Mouse (Mus musculus) MN1 (cell line): Measurements from ENCODE around the gene Slc4a2.
A peak's percentile ranks its signal among the peaks of the same experiment; 100 is the strongest.

ENCODE experiments used
- DNase-seq: peaks from one replicate; pipeline ENCODE4 v3.0.0-alpha.2; 2016; ENCODE audit warnings: low spot score

The Slc4a2 gene

DNA sequence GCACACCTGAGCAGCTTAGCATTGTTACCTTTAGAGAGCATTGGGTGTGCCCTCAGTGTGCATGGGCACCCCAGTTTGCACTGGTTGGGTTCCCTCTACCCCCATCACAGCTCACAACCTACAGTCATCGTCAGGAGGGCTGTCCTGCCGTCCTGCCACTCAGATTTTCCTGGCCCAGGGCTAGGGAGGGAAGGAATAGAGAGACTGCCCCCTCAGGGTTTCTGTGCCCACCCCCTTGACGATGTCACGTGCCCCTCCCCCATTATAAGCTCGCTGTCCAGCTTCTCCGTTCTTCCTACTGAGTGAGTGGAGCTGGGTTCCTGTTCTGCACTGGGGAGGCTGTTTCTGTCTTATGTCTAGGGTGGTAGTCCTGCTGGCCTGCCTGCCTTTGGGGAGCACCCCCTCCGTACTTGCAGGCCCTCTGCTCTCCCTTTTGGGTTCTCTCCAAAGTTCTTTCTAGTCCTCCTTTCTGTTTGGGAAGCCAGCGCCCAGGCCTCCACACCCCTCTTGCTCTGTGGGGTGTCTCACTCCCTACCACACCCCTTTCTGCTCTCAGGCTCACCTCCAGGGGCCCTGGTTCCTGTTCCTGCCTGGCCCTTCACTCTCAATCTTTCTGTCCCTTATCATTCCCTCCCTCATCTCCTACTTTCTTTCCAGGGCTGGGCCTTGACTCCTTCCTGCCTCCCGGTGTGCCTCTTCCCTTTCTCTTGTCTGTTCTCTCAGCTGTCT lies 3.1 kb downstream of the Slc4a2 start:
- DNase-seq, result no peak

DNA sequence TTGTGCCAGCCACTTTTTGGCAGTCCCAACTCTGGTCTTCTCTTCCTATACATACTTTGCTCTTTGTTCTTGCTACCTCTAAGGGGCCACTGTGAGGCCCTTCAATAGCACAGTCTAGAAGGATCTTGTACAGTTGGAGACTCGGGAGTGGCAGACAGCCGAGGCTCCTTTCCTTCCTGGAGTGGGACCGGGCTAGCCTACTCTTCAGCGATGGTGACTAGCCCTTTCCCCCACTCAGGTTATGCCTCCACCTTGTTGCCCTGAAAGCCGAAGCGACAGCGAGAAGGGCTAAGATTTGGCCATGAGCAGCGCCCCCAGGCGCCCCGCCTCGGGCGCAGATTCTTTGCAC lies 3.6 kb downstream of the Slc4a2 start:
- no peak for DNase-seq

DNA sequence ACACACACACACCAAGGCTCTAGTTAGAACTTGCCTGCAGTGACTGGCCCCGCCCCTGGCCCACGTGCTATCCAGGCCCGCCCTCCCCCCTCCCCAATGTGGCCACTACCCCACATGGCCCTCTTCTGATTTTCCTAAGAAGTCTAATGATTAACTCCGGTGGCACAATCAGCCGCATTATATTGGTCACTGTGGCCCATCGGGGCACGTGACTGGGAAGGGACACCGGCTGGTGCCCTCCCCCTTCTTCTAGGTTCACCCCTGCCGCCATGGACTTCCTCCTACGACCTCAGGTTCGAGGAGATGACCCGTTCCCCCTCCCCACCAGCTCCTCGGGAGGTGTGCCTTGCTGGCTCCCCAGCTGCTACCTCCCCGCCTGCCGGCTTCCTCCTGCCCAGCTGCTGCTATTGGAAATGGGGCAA lies 4.4 kb downstream of the Slc4a2 start:
- DNase-seq, result peak; percentile 48

DNA sequence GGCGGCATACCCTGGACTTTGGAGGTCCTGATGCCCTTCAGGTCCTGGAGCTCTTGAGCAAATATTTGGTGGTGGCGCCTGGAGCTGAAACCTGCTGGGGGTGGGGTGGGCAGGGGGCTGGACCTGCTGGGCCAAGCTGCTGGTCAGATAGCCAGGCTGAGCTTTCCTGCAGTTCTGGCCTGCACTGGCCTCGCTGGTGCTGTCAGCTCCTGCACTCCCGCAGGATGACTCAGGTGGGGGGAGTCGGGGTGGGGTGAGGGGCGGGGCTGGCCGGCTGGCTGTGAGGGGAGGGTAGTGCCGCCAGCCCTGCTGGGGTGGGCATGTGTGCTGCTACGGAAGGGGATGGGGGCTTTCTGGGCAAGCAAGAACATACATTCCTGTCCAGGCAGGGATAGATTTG lies 5.0 kb downstream of the Slc4a2 start:
- peak; percentile 40 for DNase-seq

DNA sequence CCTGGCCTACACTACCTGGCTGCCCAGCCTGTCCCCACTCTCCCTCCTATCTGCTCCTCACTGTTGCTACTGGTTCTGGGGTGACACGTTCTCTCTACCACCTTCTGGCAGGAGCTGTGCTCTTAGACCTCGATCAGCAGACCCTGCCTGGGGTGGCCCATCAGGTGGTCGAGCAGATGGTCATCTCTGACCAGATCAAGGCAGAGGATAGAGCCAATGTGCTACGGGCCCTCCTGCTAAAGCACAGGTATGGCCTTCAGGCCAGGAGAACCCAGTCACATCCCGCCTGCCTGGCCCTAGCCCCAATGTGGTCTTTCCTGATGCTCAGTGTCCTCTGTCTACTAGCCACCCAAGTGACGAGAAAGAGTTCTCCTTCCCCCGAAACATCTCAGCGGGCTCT lies 10.4 kb downstream of the Slc4a2 start:
- DNase-seq, result no peak

DNA sequence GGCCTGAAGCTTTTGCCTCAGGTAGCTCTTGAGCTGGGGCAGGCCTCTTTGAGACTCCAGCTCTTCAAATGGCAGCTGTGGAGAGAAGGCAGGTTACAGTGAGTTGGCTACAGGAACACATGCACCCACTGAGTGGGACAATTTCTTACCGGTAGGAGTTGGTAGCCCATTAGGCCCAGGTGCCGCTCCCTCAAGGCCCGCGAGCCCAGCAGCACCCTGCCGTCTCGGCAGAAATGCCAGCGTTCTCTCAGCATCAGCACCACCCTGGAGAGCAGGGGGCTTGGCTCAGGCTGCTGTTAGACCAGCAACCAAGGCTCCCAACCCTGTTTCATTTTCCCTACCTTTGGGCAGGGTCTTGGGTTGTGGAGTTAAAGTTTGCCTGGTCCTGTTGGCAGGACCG lies 17.6 kb downstream of the Slc4a2 start:
- no peak for DNase-seq

DNA sequence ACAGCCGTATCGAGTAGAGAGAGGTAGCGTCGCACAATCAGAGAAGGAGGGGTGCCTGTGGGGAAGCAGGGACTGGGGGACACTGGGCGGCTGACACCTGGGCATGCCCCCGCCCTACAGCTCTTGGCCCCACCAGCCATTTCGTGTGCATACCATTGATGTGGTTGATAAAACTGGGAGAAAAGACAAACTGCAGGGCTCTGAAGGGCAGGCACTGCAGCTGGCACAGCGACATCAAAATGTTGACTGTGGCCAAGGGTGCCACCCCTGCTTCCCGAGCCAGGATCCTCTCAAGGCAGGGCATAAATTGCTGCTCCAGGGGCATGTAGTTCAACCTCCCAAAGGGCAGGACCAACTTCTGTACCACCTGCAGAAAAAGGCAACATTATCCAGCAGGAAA lies 18.4 kb downstream of the Slc4a2 start:
- DNase-seq, result no peak

DNA sequence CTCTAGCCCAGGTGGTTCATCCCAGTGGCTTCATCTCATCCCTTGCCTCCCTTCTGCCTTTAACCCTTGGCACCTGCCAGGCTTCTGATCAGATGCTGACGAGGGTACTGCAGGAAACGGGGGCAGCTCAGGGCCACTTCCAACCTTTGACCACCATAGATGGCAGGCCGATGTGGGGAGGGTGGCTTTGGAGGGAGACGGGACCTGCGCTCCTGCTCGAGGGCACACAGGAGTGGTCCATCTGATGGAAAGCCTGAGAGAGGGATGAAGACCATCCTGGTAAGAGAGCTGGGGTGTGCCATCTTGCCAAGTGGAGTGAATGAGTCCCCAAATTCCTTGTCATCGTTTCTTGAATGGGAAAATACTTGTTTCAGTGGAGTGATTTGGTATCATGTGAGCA lies 19.6 kb downstream of the Slc4a2 start:
- DNase-seq, result no peak

DNA sequence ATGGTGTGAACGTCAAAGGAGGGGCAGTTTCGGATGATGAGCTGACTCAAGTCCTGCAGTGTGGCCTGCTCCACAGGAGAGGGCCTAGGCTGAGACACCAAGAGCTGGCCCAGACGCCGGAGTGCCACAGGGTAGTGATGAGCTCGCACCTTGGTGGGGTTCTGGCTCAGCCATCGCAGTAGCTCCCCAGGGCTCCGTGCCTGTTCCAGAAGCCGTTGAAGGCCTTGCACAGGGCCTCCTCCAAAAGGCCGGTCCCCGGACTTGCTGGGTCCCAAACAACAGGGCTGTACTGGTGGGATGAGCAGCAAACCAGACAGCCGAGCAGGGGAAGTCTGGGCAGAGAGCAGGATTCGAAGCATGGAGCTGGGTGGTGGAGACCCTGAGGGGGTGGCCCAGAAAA lies 20.3 kb downstream of the Slc4a2 start:
- DNase-seq, result peak; percentile 30

DNA sequence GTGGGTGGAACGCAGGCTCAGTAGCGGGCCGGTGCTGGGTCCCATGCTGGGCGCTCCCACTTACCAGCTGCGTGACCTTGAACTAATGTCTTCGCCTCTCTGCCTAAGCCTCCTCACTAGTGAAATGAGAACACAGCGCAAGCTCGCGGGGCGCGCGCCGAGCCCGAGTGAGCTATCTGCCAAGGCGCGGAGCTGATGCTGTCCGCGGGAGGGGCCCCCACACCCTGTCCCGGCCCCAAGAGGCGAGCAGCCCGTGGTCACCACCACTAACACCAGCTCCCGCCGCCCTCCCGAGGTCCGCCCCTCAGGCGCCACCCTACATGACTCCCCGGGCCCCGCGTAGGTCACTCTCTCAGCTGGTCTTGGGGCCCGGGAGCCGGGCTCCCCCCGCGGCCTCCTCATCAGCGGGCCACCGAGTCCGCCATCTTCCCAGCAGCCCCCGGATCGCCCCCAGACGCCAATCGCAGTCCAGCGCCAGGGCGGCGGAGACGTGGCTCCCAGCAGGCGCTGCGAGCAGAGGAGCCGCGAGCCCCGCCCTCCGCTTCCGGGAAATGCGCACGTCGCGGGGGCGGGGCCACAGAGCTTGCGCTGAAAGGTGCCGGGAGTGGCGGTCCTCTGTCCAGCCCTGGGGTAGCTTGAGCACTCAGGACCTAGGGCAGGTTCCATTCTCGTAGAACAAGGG lies 21.2 kb downstream of the Slc4a2 start, which contains the start of gene Fastk:
TSS of gene Fastk (minus strand) at position 542 of the 682 bp plus-strand sequence.
- DNase-seq, result peak; percentile 91

DNA sequence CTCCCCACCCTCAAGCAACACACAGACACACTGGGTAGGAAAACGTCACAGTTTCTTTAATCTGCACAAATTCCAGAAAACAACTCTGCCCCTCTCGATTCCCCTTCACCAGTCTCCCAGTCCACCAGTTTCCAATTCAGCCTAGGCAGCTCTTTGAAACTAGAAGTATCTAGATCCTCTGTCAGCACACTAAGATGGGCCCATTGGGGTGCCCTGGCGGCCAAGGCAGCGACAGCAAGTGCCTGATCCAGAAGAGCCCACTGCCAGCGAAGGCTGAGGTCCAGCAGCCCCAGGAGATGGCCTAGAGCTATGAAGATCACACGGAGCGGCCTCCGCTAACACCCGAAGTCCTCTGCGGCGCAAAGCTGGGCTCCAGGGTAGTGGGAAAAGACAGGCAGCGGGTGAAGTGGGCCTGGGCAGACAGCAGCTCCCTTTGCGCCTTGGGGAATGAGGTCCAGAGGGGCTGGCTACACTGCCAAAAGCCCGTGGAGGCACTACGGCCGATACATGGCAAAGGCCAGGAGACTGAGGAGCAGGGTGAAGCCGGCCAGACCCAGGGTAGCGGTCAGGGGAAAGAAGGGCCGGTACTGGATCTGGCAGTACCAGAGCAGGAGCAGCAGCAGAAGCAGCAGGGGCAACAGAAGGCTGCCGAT lies 21.9 kb downstream of the Slc4a2 start:
- peak; percentile 40 for DNase-seq

DNA sequence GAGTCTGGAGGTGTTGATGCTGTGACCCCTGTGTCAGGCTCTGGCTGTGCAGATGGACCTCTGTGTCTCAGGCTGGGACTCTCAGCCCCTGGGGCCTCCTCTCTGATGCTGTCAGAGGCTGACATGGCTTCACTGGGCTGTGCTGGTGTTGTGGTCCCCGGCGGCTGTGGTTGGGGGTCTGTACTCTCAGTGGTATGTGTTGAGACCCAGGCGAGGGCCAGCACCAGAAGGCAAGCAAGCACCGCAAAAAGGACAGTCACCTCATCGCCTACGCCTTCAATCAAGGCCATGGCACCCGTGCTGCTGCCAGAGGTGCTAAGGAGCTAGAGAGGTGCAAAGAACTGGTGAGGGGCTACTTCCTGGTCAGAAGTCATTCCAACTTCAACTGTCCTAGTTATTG lies 23.0 kb downstream of the Slc4a2 start:
- no peak for DNase-seq

DNA sequence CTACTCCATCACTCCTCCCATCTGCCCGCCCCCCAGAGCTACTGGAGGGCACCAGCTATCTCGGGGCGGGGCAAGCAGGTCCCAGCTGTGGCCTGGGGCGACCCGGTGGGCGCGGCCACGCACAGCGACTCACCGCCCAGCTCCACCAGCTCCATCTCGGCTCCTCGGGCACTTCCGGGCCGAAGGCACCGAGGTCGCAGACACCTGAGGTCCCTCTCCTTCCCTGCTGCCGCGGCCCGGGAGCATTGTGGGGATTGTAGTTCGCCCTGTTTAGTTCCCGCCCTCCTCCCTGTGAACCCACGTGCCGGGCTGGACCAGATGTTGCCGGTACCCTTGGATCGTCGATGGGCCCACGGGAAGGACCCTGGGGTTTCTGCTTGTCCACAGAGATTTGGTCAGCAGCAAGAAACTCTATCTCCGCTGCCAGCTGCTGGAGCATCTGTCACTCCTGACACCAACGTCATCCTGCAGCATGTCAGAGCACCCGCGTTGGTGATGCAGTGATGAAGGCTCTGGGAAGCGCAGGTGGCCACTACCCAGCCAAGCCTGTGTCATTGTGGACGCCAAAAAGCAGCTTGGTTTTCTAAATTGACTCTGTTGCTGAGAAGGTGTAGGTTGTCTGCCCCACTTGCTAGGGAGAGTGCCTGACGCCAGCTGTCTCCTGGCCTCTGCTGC lies 24.1 kb downstream of the Slc4a2 start, which contains the start of gene Tmub1:
TSS of gene Tmub1 (minus strand) at position 231 of the 675 bp plus-strand sequence.
- DNase-seq, result peak; percentile 86

DNA sequence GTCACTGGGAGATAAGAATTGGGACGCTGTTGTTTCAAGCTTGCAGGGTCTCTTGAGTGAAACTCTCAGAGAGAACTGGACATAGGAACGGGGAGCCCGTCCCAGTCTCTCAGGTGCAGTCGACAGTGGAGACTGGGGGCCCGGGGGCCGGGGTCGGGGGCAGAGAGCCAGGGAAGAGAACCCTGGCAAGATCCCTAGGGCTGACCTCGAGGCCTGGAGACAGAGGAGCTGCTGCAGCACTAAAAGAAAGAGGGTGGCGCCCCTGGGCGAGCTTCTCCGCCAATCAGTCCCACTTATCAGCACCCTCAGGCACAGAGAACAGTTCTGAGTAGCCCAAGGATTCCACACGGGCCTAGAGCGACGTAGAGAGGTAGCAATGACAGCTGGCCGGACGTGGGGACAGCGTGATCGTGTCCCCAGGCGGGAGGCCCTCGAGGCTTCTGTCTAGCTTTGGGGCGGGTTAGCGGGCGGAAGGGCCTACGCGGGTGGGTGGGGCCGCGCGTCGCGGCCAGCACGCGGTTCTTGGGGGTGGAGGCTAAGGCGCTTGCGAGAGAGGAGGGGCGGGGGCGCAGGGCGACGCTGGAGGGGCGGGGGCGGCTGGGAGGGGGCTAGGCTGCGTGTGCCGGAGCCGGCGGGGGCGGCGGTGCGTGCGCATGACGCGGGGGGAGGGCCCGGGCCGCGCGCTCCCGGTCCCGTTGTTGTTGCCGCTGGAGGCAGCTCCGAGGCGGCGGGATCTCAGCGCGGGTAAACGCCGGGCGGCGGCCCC lies 27.8 kb downstream of the Slc4a2 start:
- DNase-seq, result peak; percentile 87

DNA sequence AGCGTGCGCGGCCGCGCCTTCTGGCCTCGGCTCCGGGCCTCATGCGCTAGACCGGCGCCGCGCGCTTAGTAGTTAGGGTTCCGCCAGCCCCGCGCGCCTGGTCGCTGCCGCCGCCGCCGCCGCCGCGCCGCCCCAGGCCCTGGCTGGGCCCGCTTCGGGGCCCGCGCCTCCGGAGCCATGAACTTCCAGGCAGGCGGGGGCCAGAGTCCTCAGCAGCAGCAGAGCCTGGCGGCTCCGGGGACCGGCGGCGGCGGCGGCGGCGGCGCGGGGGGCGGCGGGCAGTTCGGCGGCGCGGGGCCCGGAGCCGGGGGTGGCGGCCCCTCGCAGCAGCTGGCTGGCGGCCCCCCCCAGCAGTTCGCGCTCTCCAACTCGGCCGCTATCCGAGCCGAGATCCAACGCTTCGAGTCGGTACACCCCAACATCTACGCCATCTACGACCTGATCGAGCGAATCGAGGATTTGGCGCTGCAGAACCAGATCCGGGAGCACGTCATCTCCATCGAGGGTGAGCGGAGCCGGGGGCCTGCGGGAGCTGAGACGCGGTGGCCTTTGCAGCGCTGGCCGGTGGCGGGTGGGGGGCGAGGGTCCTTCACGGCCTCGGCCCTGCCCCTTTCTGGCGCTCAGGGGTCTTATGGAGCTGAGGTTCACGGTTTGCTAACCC lies 28.5 kb downstream of the Slc4a2 start, which contains the start of gene Agap3:
TSS of gene Agap3 (plus strand) at position 148 of the 661 bp plus-strand sequence.
- DNase-seq, result peak; percentile 43

DNA sequence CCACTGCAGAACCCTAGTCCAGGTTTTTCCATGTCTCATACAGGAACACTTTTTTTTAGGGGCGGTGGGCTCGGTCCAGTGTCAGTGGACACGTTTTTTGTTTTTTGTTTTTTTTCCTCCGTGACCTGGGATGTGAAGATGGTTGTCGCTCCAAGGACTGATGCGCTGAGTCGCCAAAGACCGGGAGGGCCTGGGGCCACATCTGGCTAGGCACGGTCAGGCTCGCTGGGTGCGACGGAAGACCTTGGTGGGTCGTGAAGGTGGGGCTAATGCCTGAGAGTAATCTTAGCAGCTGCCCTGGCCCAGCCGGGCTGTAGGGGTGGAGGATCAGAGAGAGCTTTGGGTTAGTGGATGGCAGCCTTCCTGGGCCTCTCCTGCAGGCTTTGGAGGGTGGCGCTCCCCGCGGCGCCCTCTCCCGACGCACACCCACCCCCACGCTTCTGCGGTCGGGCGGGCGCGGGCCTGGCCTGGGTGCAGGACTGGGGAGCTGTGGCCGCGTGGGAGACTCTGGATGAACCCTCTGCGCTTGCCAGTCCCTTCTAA lies 29.1 kb downstream of the Slc4a2 start:
- DNase-seq, result peak; percentile 48

DNA sequence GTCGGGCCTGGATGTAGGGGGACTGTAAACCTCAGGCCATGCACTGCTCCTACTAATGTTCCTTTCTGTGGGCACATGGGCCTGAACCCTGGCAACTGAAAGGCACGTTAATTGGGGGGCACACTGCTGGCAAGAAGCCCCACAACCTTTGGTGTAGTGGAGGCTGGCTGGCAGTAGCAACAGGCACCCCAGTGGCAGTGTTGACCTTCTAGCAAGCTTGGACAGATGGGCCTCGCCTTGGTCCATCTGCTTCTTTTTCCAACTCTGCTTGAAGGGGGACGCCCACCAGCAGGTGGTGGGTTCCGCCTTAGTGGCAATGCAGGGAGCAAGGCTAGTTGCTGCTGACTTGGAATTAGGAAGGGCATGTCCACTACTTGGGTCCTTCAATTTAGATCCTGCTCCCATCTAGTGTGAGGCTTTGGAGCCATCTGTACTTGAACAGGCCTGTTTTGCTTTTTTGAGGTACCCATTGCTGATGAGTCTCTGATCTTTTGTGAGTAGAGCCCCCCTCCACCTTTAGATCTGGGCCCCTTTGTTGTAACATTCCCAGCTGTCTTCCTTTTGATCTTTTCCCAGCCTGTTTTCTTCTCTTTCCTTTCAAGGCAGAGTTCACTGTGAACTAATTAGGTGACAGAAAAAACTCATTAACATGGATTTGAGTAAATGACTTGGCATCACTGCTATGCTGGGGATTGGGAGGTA lies 29.8 kb downstream of the Slc4a2 start:
- no peak for DNase-seq

DNA sequence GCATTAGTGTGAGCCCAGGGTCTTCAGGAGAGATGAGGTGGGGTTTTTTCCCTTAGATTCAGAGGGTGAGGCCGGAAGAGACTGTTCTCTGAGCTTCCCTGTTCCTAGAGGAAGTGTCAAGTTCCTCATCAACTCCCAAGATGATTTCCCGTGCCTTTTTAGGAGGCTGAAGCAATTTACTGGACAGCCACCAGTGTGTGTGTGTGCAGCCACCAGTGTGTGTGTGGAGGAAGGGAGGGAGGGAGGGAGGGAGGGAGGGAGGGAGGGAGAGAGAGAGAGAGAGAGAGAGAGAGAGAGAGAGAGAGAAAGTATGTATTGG lies 30.3 kb downstream of the Slc4a2 start:
- DNase-seq, result no peak

DNA sequence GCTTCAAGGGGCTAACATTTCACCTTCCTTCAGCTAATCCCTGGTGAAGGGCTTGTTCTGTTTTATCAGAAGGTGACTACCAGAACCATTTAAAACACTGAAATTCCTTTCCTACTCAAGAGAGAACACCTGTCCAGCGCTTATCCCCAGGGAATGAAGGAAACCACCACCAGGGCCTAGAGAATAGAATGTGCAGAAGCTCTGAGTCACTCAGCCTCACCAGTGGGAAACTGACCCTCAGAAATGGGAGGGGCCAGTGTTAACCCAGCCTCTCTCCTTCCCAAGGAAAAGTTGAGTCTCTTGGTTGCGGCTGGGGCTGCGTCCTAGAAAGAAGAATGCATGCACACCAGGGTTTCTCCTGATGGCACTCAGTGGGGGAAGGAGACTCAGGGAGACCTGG lies 31.4 kb downstream of the Slc4a2 start:
- DNase-seq, result peak; percentile 25

DNA sequence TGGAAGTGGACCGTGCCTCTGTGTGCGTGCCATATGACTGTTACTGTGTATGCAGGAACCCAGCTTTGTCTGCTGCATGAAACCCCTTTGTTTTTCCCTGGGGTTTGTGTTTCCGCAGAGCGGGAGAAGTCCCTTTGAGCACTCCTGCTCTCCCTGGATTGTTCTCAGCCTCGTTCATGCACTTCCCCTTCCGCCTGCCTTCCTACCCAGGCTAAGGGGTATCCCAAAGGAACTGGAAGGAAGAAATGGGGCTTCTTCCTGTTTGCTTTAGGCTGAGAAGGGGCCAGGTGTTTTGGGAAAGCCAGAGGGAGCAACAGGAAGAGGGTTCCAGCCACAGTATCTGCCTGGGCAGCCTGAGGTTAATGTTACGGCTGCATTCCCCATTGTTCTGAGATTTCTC lies 32.0 kb downstream of the Slc4a2 start:
- no peak for DNase-seq
